Mouse (Mus musculus): Measurements from ENCODE around the gene Kcnk3.

DNA sequence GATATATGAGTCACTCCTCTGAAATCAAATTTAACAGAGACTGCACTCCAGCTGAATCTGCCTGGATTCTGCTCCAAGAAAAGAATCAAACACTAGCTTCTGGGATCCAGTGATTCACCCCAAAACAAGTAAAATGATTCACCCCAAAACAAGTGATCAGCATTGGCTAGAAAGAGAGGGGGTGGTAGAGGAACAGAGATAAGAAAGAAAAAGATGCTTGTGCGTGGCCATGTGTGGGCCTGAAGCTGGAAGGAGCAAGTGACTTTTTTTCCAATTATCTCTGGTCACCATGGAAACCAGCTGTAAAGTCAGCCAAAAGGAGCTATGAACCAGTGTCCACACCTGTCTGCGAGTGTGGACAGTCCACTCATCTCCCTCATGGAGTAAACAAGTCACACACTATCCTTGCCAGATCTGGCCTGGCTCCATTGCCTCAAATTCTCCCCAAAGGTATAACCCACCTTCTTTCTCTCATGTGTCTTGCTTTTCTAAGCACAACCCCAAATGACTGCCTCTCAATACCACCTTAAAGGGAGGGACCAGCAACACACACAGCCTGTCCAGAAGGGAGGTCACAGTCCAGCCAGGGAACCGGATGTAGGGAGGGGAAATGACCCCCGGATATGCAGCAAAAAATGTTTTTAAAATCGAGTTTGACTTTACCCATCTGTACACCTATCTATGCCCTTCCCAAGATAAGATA is 55.7 kb downstream of the Kcnk3 start:
- TF ChIP-seq CTCF (IDR thresholded peaks at IDR 0.05; ENCODE audit: extremely low read depth, insufficient read depth, low read length) (no peak), POLR2A (IDR thresholded peaks at IDR 0.05; ENCODE audit: extremely low read depth, insufficient read depth, low read length) (no peak)
